Mouse (Mus musculus) adrenal gland, postnatal 4 days (tissue): ENCODE measurements around the gene Eps8. TPM values are rescaled to one million over a fixed set of nuclear protein-coding genes. Genes with fewer than 3 reads are reported as not detected.

Experiments used
- DNase-seq, 2 experiments: peaks; one replicate each; pipeline ENCODE4 v3.0.0; 2021 to 2022; ENCODE audit warnings: low spot score in 2 of 2, mixed read lengths in 2 of 2
- total RNA-seq, 2 experiments: library from RNA; stranded (reverse); gene quantifications; 2 replicates each; pipeline ENCODE4 v1.2.3; 2021

Eps8 gene
- total RNA-seq, 2 experiments from 2014 or later, result 32.4 to 44.6 TPM

DNA sequence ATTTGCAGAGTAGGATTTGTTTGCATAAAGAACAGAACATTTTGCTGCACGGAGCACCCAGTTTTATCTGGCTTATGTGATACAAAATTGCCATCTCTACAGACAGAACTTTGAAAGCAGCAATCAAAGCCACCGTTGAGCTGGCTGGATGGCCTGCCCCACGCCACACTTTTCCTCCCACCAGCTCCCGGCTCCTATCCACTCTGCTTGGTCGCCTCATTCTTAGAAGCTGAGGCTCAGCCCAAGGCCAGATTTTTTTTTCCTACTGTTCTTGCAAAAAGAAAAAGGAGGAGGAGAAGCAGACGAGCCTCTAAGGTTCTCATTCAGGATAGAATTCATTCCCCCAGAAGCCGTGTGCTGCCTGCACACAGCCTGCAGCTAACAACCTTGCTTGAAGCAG lies 80.8 kb downstream of the Eps8 start:
- no peak for DNase-seq

DNA sequence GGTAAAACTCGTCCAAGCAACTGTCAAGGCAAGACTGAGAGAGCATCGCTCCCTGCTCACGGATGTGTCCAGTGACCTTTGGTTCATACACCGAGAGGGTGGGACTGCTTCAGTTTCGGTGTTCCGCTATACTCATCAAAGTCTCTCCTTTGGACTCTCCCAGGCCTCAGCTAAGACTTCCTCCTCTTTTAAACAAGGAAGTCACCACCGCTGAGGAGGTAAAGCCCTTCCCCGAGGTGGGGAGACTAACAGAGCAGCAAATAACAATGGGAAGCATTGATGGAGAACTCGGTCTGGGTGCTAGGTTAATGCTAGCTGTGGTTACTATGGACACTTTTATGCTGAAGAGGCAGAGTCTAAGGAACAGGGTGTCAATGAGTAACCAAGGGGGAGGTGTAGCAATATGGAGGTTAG lies 84.0 kb downstream of the Eps8 start:
- no peak for DNase-seq

DNA sequence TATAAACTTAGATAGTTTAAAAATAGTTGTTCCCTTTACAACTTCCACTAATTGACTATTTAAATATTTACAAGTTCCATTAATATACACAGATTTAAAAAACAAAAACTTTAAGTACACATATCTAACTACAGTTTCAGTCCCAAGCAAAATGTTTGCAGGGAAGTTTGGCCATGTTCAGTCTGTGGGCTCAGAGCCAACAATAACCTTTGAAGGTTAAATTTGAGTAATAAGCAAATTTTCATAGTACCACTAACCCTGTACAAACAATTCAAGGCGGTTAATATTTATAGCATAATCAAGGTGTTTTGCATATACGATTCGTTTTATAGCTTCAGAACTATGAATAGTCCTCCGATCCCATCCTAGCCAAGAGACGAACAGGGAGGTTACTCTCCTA lies 84.7 kb downstream of the Eps8 start:
- no peak for DNase-seq

GRCm38 (mm10) chr6:137569071-137569470 lies 85.6 kb downstream of the Eps8 start:
- DNase-seq, result no peak

- DNase-seq, result no peak
These were observed 88.8 kb downstream of the Eps8 start for GRCm38 (mm10) chr6:137565890-137566289.

GRCm38 (mm10) chr6:137565454-137565853 lies 89.2 kb downstream of the Eps8 start:
- no peak for DNase-seq

GRCm38 (mm10) chr6:137560358-137560859 lies 94.3 kb downstream of the Eps8 start:
- no peak for DNase-seq

DNA sequence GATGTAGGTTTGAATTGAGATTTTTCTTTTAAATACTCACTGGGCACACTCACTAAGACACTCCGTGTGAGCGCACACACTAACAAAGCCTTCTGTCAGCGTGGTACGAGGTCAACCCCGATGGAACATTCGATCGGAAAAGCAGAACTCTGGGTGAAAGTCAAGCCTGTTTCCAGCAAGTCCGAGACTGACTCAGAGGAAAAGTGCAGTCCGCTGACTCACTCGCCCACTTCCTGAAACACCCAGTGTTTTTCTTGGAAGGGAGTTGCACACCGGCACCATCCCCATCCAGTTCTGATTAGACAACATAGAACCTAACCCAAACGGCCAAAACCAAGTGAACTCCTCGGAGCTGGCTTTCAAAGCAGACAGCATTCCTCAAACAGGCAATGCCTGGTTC lies 95.8 kb downstream of the Eps8 start:
- peak in 1 of 2 experiments; percentile 16 for DNase-seq

DNA sequence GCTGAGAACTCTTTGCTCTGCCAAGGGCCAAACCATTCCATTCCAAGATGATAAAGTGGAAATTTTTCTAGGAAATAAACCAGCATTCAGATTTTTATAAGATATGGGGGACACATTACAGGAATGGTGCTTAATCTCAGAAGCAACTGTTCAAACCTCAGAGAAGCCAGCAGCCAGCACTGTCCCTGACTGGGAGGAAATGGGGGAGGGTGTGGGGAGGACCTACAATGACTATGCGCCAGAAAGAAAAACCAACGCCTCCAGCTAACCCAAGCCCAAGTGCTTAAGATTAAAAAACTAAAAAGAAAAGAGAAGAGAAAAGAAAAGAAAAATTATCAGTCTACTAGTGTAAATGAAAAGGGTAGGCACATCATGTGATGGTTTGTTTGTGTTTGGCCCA lies 97.0 kb downstream of the Eps8 start:
- DNase-seq, result no peak

DNA sequence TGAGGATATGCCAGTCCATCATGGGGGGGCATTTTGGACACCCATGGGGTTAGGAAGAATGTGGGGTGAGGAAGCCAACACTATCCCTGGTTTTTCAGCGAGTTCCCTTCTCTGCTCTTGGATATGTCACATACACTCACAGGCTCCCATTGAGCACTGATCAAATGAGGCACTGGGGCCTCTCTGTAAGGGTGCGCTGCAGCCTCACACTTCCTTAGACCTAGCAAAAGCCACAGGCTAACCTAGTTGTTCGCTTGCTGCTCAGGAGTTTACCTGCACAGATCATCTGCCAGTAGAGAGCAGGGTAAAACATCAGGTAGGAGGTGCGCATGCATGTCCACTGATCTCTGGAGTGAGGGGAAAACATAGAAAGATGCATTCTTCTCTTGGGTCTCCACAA lies 97.5 kb downstream of the Eps8 start:
- no peak for DNase-seq

GRCm38 (mm10) chr6:137556636-137557035 lies 98.0 kb downstream of the Eps8 start:
- DNase-seq, result no peak

- no peak for DNase-seq
These were observed 104.5 kb downstream of the Eps8 start for GRCm38 (mm10) chr6:137550181-137550580.

- no peak for DNase-seq
These were observed 106.1 kb downstream of the Eps8 start for GRCm38 (mm10) chr6:137548613-137549012.

DNA sequence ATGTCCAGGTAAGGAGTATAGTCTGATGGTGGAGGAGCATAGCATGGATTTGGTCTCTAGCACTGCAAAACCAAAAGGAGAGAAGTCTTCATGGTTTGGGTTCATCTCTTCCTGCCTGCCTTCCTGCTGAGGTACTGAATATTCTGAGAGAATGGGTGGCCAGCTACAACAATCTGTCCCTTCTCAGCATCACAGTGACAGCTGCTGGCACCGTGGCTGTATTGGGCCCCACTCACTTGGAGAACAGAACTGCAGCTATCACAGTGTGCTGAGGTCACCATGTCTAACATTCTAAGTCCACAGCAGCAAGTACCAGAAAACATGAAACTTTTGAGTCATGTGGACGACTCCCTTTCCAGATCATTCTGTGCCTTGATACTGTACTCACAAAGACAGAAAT lies 107.1 kb downstream of the Eps8 start:
- DNase-seq, result no peak

DNA sequence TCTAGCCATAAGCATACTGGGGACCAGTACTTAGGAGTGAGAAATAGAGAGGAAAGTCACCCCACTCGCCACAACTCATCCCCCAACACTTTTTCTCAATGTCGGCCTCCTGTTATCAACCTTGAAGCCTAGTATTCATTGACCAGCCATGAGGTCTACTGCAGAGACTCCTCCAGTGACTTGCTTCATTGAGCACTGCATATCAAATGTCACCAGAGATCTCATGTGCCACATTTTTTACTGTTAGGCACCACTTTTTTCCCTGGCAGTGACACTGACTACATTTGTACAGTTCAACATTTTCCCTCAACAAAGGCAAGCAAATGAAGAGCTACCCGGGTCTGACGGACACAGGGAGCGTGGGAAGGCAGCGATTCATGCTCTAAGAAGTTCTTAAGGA lies 108.6 kb downstream of the Eps8 start:
- DNase-seq, result no peak

GRCm38 (mm10) chr6:137545341-137545740 lies 109.3 kb downstream of the Eps8 start:
- no peak for DNase-seq

GRCm38 (mm10) chr6:137542231-137543152 lies 112.2 kb downstream of the Eps8 start:
- no peak for DNase-seq

DNA sequence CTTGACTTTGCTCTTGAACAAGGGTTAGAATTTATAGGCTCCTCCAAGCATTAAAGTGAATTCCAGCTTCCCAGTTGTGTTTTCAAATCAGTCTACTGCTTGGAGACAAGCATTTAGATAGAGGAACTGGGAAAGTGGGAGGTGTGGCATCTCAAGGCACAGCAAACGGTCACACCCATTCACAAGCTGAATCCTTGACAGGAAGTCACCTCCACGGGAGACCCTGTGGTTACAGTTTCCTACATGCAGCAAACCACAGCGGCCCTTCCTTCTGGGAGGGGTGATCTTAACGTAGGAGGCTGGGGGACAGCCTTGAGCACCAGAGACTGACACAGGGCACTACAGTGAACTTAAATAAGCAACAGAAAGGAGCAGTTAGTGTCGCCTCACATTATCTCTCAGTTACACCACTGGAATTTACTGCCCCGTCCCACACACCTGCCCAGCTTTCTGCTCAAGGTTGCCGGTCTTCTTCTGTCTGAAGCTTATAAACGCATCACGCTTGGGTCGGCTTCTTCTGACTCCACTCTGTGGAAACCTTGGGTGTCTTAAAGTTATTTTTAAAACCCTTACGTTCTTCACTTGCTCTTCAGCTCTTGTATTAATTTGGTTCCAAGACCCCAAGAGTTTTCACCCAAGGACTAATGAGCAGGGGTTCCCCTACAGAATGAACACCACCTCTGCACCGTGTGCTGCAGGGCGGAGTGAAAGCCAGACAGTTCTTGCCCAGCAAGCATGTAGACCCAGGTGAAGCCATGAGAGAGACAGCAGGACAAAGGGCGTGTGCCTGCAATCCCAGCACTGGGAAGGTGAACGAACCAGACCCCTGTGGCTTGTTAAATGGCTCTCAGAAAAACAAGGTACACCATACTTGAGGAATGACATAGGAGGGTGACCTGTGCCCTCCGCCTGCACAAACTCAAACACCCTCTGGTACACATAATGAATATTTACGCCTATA lies 113.2 kb downstream of the Eps8 start:
- no peak for DNase-seq

- DNase-seq, result no peak
These were observed 113.9 kb downstream of the Eps8 start for GRCm38 (mm10) chr6:137540800-137541199.

DNA sequence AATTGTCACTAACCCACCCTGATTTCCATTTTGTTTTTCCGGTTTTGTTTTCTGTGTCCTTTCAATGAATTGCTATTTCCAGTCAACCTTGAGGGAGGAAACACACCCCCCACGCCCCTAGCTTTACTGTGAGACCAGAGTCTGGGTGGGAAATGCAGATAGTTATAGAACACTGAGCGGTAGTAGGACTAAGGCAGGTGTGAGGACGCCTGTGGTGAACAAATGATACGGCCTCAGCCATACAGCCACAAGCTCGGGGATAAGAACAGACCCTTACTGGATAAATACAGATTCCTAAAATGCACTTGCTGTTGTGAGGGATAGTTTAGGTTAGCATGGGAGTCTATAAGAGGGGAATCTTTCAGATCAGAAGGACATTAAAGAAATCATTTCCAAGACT lies 114.3 kb downstream of the Eps8 start:
- DNase-seq, result no peak

GRCm38 (mm10) chr6:137539219-137539618 lies 115.5 kb downstream of the Eps8 start:
- no peak for DNase-seq

GRCm38 (mm10) chr6:137532758-137533157 lies 121.9 kb downstream of the Eps8 start:
- no peak for DNase-seq
